Mouse (Mus musculus) lung, embryonic 16.5 days (tissue): ENCODE results near the gene Tesk2. TPM values are rescaled to one million over a fixed set of nuclear protein-coding genes. Genes with fewer than 3 reads are reported as not detected.
"Not testable (repeated sequence)": the region's sequence is repeated elsewhere in the genome, so short reads cannot be mapped to it uniquely, and the experiment has no call there.

Source experiments
- ATAC-seq: fragments of 200-750 bp; cut with Nextera tagmentation; 2 replicates; pipeline ENCODE4 v1.8.0; 2017; ENCODE audit warnings: low read depth, mild to moderate bottlenecking, moderate library complexity
- H3K27ac ChIP-seq: fragments of 300-500 bp; sonication (generic); 2 replicates; pipeline ENCODE4 v1.5.1; 2014; ENCODE audit warnings: mild to moderate bottlenecking, control low read depth, low read length
- H3K27me3 ChIP-seq: fragments of 300-500 bp; sonication (generic); 2 replicates; pipeline ENCODE4 v1.6.1; 2014; ENCODE audit warnings: low read depth, low read length, mixed read lengths; ENCODE audit not compliant: control insufficient read depth, insufficient read depth
- H3K36me3 ChIP-seq: fragments of 300-500 bp; sonication (generic); 2 replicates; pipeline ENCODE4 v1.6.1; 2014; ENCODE audit warnings: low read length; ENCODE audit not compliant: control insufficient read depth, insufficient read depth
- H3K4me1 ChIP-seq: fragments of 300-500 bp; sonication (generic); replicated peaks from 2 replicates; pipeline ENCODE4 v1.6.1; 2014; ENCODE audit warnings: low read length, mixed read lengths; ENCODE audit not compliant: control insufficient read depth, insufficient read depth
- H3K4me2 ChIP-seq: fragments of 300-500 bp; sonication (generic); 2 replicates; pipeline ENCODE4 v1.6.1; 2014; ENCODE audit warnings: low read depth, low read length, control low read depth
- H3K4me3 ChIP-seq: fragments of 300-500 bp; sonication (generic); 2 replicates; pipeline ENCODE4 v1.5.1; 2014; ENCODE audit warnings: mild to moderate bottlenecking, low read length, control low read depth
- H3K9ac ChIP-seq: fragments of 300-500 bp; sonication (generic); 2 replicates; pipeline ENCODE4 v1.6.1; 2014; ENCODE audit warnings: low read length, control low read depth
- H3K9me3 ChIP-seq: fragments of 300-500 bp; sonication (generic); 2 replicates; pipeline ENCODE4 v1.6.1; 2016; ENCODE audit warnings: low read length; ENCODE audit not compliant: control insufficient read depth
- WGBS: fragments of 180-500 bp; shearing (Covaris S2); extraction: QIAGEN DNeasy Blood & Tissue Kit; methylation state at CpG from one replicate; pipeline ENCODE4 v1.1.7; 2014; 5-methylcytosine and 5-hydroxymethylcytosine counted together
- polyA plus RNA-seq: library from polyadenylated mRNA; unstranded; fragments of >200 nt; fragmentation: Nextera tagmentation; extraction: Ambion mirVana; gene quantifications from 2 replicates; pipeline ENCODE4 v1.2.1, GENCODE M21; 2015

The Tesk2 gene
- polyA plus RNA-seq: 8.2 and 8.3 TPM in 2 replicates

GRCm38 (mm10) chr4:116720343-116721097, at the start of gene Tesk2:
Tesk2 (plus strand) TSS chr4:116720948.
- WGBS: under 1% methylated on average over 34 of the region's 34 CpGs
- H3K4me1 ChIP-seq: peaks cover 7% of the 10 kb centered on the region
- no peaks in the 10 kb centered on the region for H3K27me3 ChIP-seq
- peak within 1 kb of the TSS; percentile 86 for H3K9ac ChIP-seq
- H3K4me2 ChIP-seq: peak within 1 kb of the TSS; percentile 67
- peak within 1 kb of the TSS; percentile 86 for H3K27ac ChIP-seq
- ATAC-seq: peak; percentile 98
- H3K9me3 ChIP-seq: no peaks in the 10 kb centered on the region
- no peaks in the 10 kb centered on the region for H3K36me3 ChIP-seq
- H3K4me3 ChIP-seq: peak within 1 kb of the TSS; percentile 72

- WGBS: 18% methylated on average over 2 of the region's 2 CpGs
- H3K9me3 ChIP-seq: no peaks in the 10 kb centered on the region
- peak; percentile 95 for ATAC-seq
- no peak overlapping the region for H3K4me2 ChIP-seq
- peaks cover 6% of the 10 kb centered on the region; the same call in 1 of the 2 replicates for H3K4me1 ChIP-seq
- H3K27ac ChIP-seq: no peak overlapping the region
- H3K9ac ChIP-seq: no peak overlapping the region
- H3K36me3 ChIP-seq: no peaks in the 10 kb centered on the region
- no peaks in the 10 kb centered on the region for H3K27me3 ChIP-seq
- H3K4me3 ChIP-seq: no peak overlapping the region
Measured at GRCm38 (mm10) chr4:116672785-116673184, 48.0 kb upstream of the Tesk2 start.

GRCm38 (mm10) chr4:116674761-116675160, 46.0 kb upstream of the Tesk2 start:
- not testable (repeated sequence) for H3K27me3 ChIP-seq, H3K27ac ChIP-seq, H3K9me3 ChIP-seq, ATAC-seq, H3K4me3 ChIP-seq, H3K4me1 ChIP-seq, H3K9ac ChIP-seq, H3K4me2 ChIP-seq, H3K36me3 ChIP-seq
- 85% methylated on average over 6 of the region's 6 CpGs for WGBS

GRCm38 (mm10) chr4:116676027-116676426, 44.7 kb upstream of the Tesk2 start:
- Histone ChIP-seq H3K4me2 (no peak overlapping the region), H3K9me3 (no peaks in the 10 kb centered on the region), H3K27ac (no peak overlapping the region), H3K4me3 (no peak overlapping the region), H3K4me1 (peaks cover 6% of the 10 kb centered on the region; the same call in 1 of the 2 replicates), H3K36me3 (no peaks in the 10 kb centered on the region), H3K27me3 (no peaks in the 10 kb centered on the region), H3K9ac (no peak overlapping the region)
- no peak for ATAC-seq
- 76% methylated on average over 3 of the region's 3 CpGs for WGBS

GRCm38 (mm10) chr4:116677808-116678207, 42.9 kb upstream of the Tesk2 start:
- H3K36me3 ChIP-seq: no peaks in the 10 kb centered on the region
- WGBS: 72% methylated on average over 1 of the region's 1 CpGs

GRCm38 (mm10) chr4:116679141-116679540, 41.6 kb upstream of the Tesk2 start:
- Histone ChIP-seq H3K4me1 (no peaks in the 10 kb centered on the region), H3K27ac (no peak overlapping the region), H3K4me2 (no peak overlapping the region), H3K9ac (no peak overlapping the region), H3K4me3 (no peak overlapping the region), H3K27me3 (no peaks in the 10 kb centered on the region), H3K9me3 (no peaks in the 10 kb centered on the region), H3K36me3 (no peaks in the 10 kb centered on the region)
- ATAC-seq: no peak
- 70% methylated on average over 5 of the region's 5 CpGs for WGBS

More at GRCm38 (mm10) chr4:116677808-116678207, 42.9 kb upstream of the Tesk2 start:
- Histone ChIP-seq H3K9me3 (no peaks in the 10 kb centered on the region), H3K27me3 (no peaks in the 10 kb centered on the region), H3K27ac (no peak overlapping the region), H3K4me2 (no peak overlapping the region), H3K4me1 (peaks cover 4% of the 10 kb centered on the region; the same call in 1 of the 2 replicates), H3K9ac (no peak overlapping the region), H3K4me3 (no peak overlapping the region)
- no peak for ATAC-seq

- H3K4me3 ChIP-seq, H3K4me1 ChIP-seq, H3K27me3 ChIP-seq, H3K9me3 ChIP-seq, H3K4me2 ChIP-seq, H3K9ac ChIP-seq, ATAC-seq, H3K36me3 ChIP-seq, H3K27ac ChIP-seq: not testable (repeated sequence)
- 85% methylated on average over 4 of the region's 4 CpGs for WGBS
Measured at GRCm38 (mm10) chr4:116680521-116680920, 40.2 kb upstream of the Tesk2 start.

- WGBS: 75% methylated on average over 4 of the region's 4 CpGs
- no peak overlapping the region for H3K4me3 ChIP-seq
- no peaks in the 10 kb centered on the region for H3K9me3 ChIP-seq
- ATAC-seq: no peak
- H3K36me3 ChIP-seq: peaks cover 11% of the 10 kb centered on the region
- no peak overlapping the region for H3K4me2 ChIP-seq
- peaks cover 14% of the 10 kb centered on the region for H3K4me1 ChIP-seq
- H3K27ac ChIP-seq: no peak overlapping the region
- H3K9ac ChIP-seq: no peak overlapping the region
- no peaks in the 10 kb centered on the region for H3K27me3 ChIP-seq
Measured at GRCm38 (mm10) chr4:116683957-116684356, 36.8 kb upstream of the Tesk2 start.

- H3K4me3 ChIP-seq: no peak overlapping the region; the same call in 1 of the 2 replicates
- ATAC-seq: no peak
- peak overlapping the region; percentile 98 for H3K27ac ChIP-seq
- peak overlapping the region; percentile 78; the same call in 1 of the 2 replicates for H3K4me2 ChIP-seq
- H3K36me3 ChIP-seq: peaks cover 17% of the 10 kb centered on the region
- peaks cover 14% of the 10 kb centered on the region for H3K4me1 ChIP-seq
- H3K9ac ChIP-seq: peak overlapping the region; percentile 87; the same call in 1 of the 2 replicates
- no peaks in the 10 kb centered on the region for H3K9me3 ChIP-seq
- no peaks in the 10 kb centered on the region for H3K27me3 ChIP-seq
- WGBS: 72% methylated on average over 2 of the region's 2 CpGs
Measured at GRCm38 (mm10) chr4:116684665-116685064, 36.1 kb upstream of the Tesk2 start.
